8 mouse cellular contexts compared by ENCODE assay signal in the genomic region with DNA sequence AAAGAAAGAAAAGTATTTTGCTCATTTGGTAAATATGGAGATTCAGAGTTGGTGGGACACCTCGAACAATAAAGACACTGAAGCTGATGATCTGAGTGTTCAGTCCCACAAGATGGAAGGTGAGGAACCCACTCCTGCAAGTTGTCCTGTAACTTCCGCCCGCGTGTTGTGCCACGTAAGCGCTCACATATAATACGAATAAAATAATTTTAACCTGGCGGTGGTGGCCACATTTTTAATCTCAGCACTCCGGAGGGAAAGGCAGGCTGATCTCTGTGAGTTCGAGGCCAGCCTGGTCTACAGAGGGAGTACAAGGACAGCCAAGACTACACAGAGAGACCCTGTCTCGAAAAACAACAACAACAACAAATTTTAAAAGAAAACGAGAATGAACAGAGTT. TPM values are rescaled to one million over a fixed set of nuclear protein-coding genes. Genes with fewer than 3 reads are reported as not detected.
A peak's percentile ranks its signal among the peaks of the same experiment; 100 is the strongest.
DNase-seq lines count a peak whose midpoint lies in the region; ATAC-seq and TF ChIP-seq lines count a peak whose summit lies in the region.

No protein-coding gene starts in this region.

- peaks cover 30% of the 10 kb centered on the region for H3K4me1 ChIP-seq in heart, embryonic 13.5 days
- H3K4me1 ChIP-seq in ES-Bruce4 (ENCODE audit: control insufficient read depth, insufficient read depth, low read length): no peaks in the 10 kb centered on the region
- peaks cover 9% of the 10 kb centered on the region for H3K4me1 ChIP-seq in forebrain, embryonic 14.5 days (ENCODE audit: control insufficient read depth, insufficient read depth, low read length)
- H3K4me1 ChIP-seq in liver, embryonic 15.5 days (replicated peaks): peaks cover 35% of the 10 kb centered on the region

- no peak for TF ChIP-seq CTCF in ES-Bruce4 (IDR thresholded peaks at IDR 0.05; ENCODE audit: low read depth, low read length)

- WGBS in heart, embryonic 13.5 days: 46% methylated on average over 12 of the region's 12 CpGs
- 54% methylated on average over 12 of the region's 12 CpGs for WGBS in forebrain, embryonic 14.5 days
- 52% methylated on average over 12 of the region's 12 CpGs for WGBS in liver, embryonic 15.5 days (ENCODE audit: insufficient replicate concordance)

- H3K27me3 ChIP-seq in heart, embryonic 13.5 days (replicated peaks): no peaks in the 10 kb centered on the region
- H3K27me3 ChIP-seq in ES-Bruce4 (ENCODE audit: control insufficient read depth, insufficient read depth, low read length, poor library complexity, severe bottlenecking): no peaks in the 10 kb centered on the region
- H3K27me3 ChIP-seq in forebrain, embryonic 14.5 days (replicated peaks; ENCODE audit: control insufficient read depth, insufficient read depth, low read length): no peaks in the 10 kb centered on the region
- H3K27me3 ChIP-seq in liver, embryonic 15.5 days: no peaks in the 10 kb centered on the region

- H3K4me3 ChIP-seq in heart, embryonic 13.5 days: peak overlapping the region; percentile 98
- peak overlapping the region; percentile 96 for H3K4me3 ChIP-seq in ES-Bruce4 (ENCODE audit: low read depth, low read length)
- peak overlapping the region; percentile 82 for H3K4me3 ChIP-seq in forebrain, embryonic 14.5 days (ENCODE audit: low read depth, low read length)
- peak overlapping the region; percentile 90 for H3K4me3 ChIP-seq in liver, embryonic 15.5 days (replicated peaks)

- no peak for DNase-seq in heart, adult 18-20 months
- DNase-seq in forebrain, embryonic 14.5 days (ENCODE audit: low spot score): no peak
- DNase-seq in right cerebral cortex, postnatal 4 days: no peak
- DNase-seq in cerebellum, adult 8-10 months: no peak

- H3K9ac ChIP-seq in heart, embryonic 13.5 days: peak overlapping the region; percentile 96
- peak overlapping the region; percentile 75 for H3K9ac ChIP-seq in ES-Bruce4 (ENCODE audit: low read depth, poor library complexity, severe bottlenecking)
- peak overlapping the region; percentile 85; the same call in 1 of the 2 replicates for H3K9ac ChIP-seq in forebrain, embryonic 14.5 days (ENCODE audit: low read length)
- H3K9ac ChIP-seq in liver, embryonic 15.5 days: peak overlapping the region; percentile 83

- TF ChIP-seq EP300 in ES-Bruce4 (IDR thresholded peaks at IDR 0.05; ENCODE audit: insufficient read depth, low read depth, low read length): no peak

- H3K4me2 ChIP-seq in heart, embryonic 13.5 days: peak overlapping the region; percentile 88
- peak overlapping the region; percentile 51 for H3K4me2 ChIP-seq in forebrain, embryonic 14.5 days (ENCODE audit: low read length)
- peak overlapping the region; percentile 79 for H3K4me2 ChIP-seq in liver, embryonic 15.5 days

- H3K36me3 ChIP-seq in heart, embryonic 13.5 days: peaks cover 11% of the 10 kb centered on the region; the same call in 1 of the 2 replicates
- H3K36me3 ChIP-seq in ES-Bruce4 (ENCODE audit: control insufficient read depth, insufficient read depth, low read length, poor library complexity, severe bottlenecking): 0 out of 2 replicates have a peak, but pooled peaks cover 2% of the 10 kb centered on the region
- H3K36me3 ChIP-seq in forebrain, embryonic 14.5 days (ENCODE audit: control insufficient read depth, insufficient read depth, low read length): peaks cover 5% of the 10 kb centered on the region; the same call in 1 of the 2 replicates
- H3K36me3 ChIP-seq in liver, embryonic 15.5 days (replicated peaks): no peaks in the 10 kb centered on the region

- H3K9me3 ChIP-seq in heart, embryonic 13.5 days: no peaks in the 10 kb centered on the region
- no peaks in the 10 kb centered on the region for H3K9me3 ChIP-seq in ES-Bruce4 (replicated peaks; ENCODE audit: control insufficient read depth, insufficient read depth, low read length, poor library complexity, severe bottlenecking)
- no peaks in the 10 kb centered on the region for H3K9me3 ChIP-seq in forebrain, embryonic 14.5 days (replicated peaks; ENCODE audit: control insufficient read depth, low read length)
- H3K9me3 ChIP-seq in liver, embryonic 15.5 days (replicated peaks): no peaks in the 10 kb centered on the region

- ATAC-seq in heart, embryonic 13.5 days (ENCODE audit: extremely low read depth, insufficient number of reproducible peaks, low FRiP score, low TSS enrichment): no peak
- ATAC-seq in forebrain, embryonic 14.5 days: no peak
- no peak for ATAC-seq in liver, embryonic 15.5 days (ENCODE audit: insufficient read depth)
- ATAC-seq in megakaryocyte progenitor cell, adult 5-6 weeks (replicated peaks; ENCODE audit: poor library complexity): no peak

- no peak for TF ChIP-seq POLR2A in ES-Bruce4 (IDR thresholded peaks at IDR 0.05; ENCODE audit: insufficient read depth, low read length)

- H3K27ac ChIP-seq in heart, embryonic 13.5 days (replicated peaks): peak overlapping the region; percentile 89; the same call in 1 of the 2 replicates
- H3K27ac ChIP-seq in ES-Bruce4 (ENCODE audit: insufficient read depth, low read length): no peak overlapping the region
- no peak overlapping the region for H3K27ac ChIP-seq in forebrain, embryonic 14.5 days (ENCODE audit: low read depth, low read length)
- peak overlapping the region; percentile 78; the same call in 1 of the 2 replicates for H3K27ac ChIP-seq in liver, embryonic 15.5 days (replicated peaks)

RNA-seq across cellular contexts. Expression of gene Brk1, which starts 0.6 kb away (rescaled TPM):
- polyA plus RNA-seq in heart, embryonic 13.5 days (2015; fragmentation: Nextera tagmentation; extraction: Ambion mirVana): 162 and 177 TPM in 2 replicates
- 10 to 100 TPM; 77.1 to 77.6 TPM for total RNA-seq in heart, adult 18-20 months (2021)
- polyA plus RNA-seq in ES-Bruce4 (2011; ENCODE audit: insufficient read depth, insufficient read length, low read depth, missing spikeins): 96.3 and 105 TPM in 2 replicates
- 280 and 307 TPM in 2 replicates for polyA plus RNA-seq in forebrain, embryonic 14.5 days (2014; fragmentation: Nextera tagmentation; extraction: Ambion mirVana)
- 79.4 and 80.7 TPM in 2 replicates for polyA plus RNA-seq in liver, embryonic 15.5 days (2015; fragmentation: Nextera tagmentation; extraction: Ambion mirVana)
- total RNA-seq in megakaryocyte progenitor cell, adult 5-6 weeks (2015): 237 and 246 TPM in 2 replicates
- total RNA-seq in megakaryocyte progenitor cell, adult 5-6 weeks (2017): 117 and 131 TPM in 2 replicates

RNA-seq across cellular contexts. Expression of gene Fancd2os, which starts 3.5 kb away (rescaled TPM):
- 0.13 TPM in 1 of 2 replicates, not detected in the other for polyA plus RNA-seq in heart, embryonic 13.5 days (2015; fragmentation: Nextera tagmentation; extraction: Ambion mirVana)
- total RNA-seq in heart, adult 18-20 months (2021): not detected
- not detected in 2 replicates for polyA plus RNA-seq in ES-Bruce4 (2011; ENCODE audit: insufficient read depth, insufficient read length, low read depth, missing spikeins)
- not detected in 2 replicates for polyA plus RNA-seq in forebrain, embryonic 14.5 days (2014; fragmentation: Nextera tagmentation; extraction: Ambion mirVana)
- not detected in 2 replicates for polyA plus RNA-seq in liver, embryonic 15.5 days (2015; fragmentation: Nextera tagmentation; extraction: Ambion mirVana)
- not detected in 2 replicates for total RNA-seq in megakaryocyte progenitor cell, adult 5-6 weeks (2015)
- not detected in 2 replicates for total RNA-seq in megakaryocyte progenitor cell, adult 5-6 weeks (2017)

RNA-seq across cellular contexts. Expression of gene Vhl, which starts 19.8 kb away (rescaled TPM):
- 24.2 and 28.9 TPM in 2 replicates for polyA plus RNA-seq in heart, embryonic 13.5 days (2015; fragmentation: Nextera tagmentation; extraction: Ambion mirVana)
- total RNA-seq in heart, adult 18-20 months (2021): 10 to 100 TPM in 1 of 2 experiments, 1 to 10 TPM in 1; 9.3 to 11.1 TPM
- 12.9 and 22.0 TPM in 2 replicates for polyA plus RNA-seq in ES-Bruce4 (2011; ENCODE audit: insufficient read depth, insufficient read length, low read depth, missing spikeins)
- 90.3 and 97.1 TPM in 2 replicates for polyA plus RNA-seq in forebrain, embryonic 14.5 days (2014; fragmentation: Nextera tagmentation; extraction: Ambion mirVana)
- 8.7 and 10.8 TPM in 2 replicates for polyA plus RNA-seq in liver, embryonic 15.5 days (2015; fragmentation: Nextera tagmentation; extraction: Ambion mirVana)
- total RNA-seq in megakaryocyte progenitor cell, adult 5-6 weeks (2015): 14.1 and 22.7 TPM in 2 replicates
- total RNA-seq in megakaryocyte progenitor cell, adult 5-6 weeks (2017): 10.8 and 12.2 TPM in 2 replicates

RNA-seq across cellular contexts. Expression of gene Irak2, which starts 34.3 kb away (rescaled TPM):
- 5.2 and 6.2 TPM in 2 replicates for polyA plus RNA-seq in heart, embryonic 13.5 days (2015; fragmentation: Nextera tagmentation; extraction: Ambion mirVana)
- 10 to 100 TPM; 14.2 to 17.8 TPM for total RNA-seq in heart, adult 18-20 months (2021)
- polyA plus RNA-seq in ES-Bruce4 (2011; ENCODE audit: insufficient read depth, insufficient read length, low read depth, missing spikeins): 6.6 and 10.1 TPM in 2 replicates
- polyA plus RNA-seq in forebrain, embryonic 14.5 days (2014; fragmentation: Nextera tagmentation; extraction: Ambion mirVana): 0.68 and 0.90 TPM in 2 replicates
- polyA plus RNA-seq in liver, embryonic 15.5 days (2015; fragmentation: Nextera tagmentation; extraction: Ambion mirVana): 11.9 and 13.5 TPM in 2 replicates
- 4.9 and 10.8 TPM in 2 replicates for total RNA-seq in megakaryocyte progenitor cell, adult 5-6 weeks (2015)
- 20.9 and 30.4 TPM in 2 replicates for total RNA-seq in megakaryocyte progenitor cell, adult 5-6 weeks (2017)

Comparison
In these comparisons a context has a peak if more than half of its experiments do, and no peak if none do; other contexts are left out.
1. H3K27ac ChIP-seq: peak in heart, embryonic 13.5 days (single experiment) and liver, embryonic 15.5 days (single experiment); none in ES-Bruce4 (single experiment) and forebrain, embryonic 14.5 days (single experiment).
2. Peak in every context shown above with its lines, with median percentiles within 50 percentile points of each other: H3K4me2 ChIP-seq, H3K4me3 ChIP-seq and H3K9ac ChIP-seq.